Mouse (Mus musculus): ENCODE data around the gene Atp5j. TPM values are rescaled to one million over a fixed set of nuclear protein-coding genes. Genes with fewer than 3 reads are reported as not detected.

Gene Atp5j
- 100 to 1,000 TPM; 264 to 276 TPM for total RNA-seq (2021)

- peak; percentile 81 for DNase-seq
- intact Hi-C loops (cut with DNase I): no loop called here
Measured at GRCm38 (mm10) chr16:84835441-84835822, at the start of gene Atp5j. TSS of gene Atp5j (minus strand) at chr16:84835625.

DNA sequence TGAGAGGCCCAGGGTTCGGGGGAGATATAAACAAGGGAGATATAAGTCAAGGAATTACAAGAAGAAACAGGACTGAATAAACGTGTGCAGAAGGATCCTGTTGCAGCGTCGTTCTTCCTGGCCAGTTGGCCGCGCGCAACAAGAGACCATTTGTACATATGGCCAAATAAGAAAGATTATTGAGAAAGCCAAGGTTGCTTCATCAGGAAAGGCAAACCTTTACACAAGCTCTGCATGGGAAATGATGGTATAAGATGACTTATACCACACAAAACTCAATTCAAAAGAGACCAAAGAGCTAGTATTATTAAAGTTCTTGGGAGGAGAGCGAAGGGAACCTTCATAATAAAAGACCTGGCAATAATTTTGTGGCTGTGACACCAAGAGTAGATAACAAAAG is 49.1 kb upstream of the Atp5j start:
- no peak for DNase-seq
- intact Hi-C loops (cut with DNase I): no loop called here

DNA sequence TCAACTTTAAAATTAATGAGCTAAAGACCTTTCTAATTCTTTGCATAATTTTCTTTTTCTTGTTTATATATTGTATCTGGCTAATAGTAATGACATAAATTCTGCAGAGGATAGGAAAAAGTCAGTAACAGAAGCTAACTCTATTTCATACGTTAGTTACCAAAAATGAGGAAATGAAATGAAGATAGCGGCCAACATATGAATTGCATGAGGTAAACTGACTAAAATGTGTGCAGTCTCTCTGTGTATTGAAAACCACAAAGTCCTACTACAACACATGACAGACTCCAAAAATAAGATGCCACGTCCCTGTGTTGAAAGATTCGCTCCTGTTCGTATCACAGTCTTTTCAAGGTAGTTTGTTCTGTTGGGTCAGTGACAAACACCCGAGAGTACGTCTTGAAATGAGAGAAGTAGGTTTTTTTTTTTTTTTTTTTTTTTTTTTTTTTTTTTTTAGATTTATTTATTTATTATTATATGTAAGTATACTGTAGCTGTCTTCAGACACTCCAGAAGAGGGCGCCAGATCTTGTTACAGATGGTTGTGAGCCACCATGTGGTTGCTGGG is 46.4 kb upstream of the Atp5j start:
- intact Hi-C loops (cut with DNase I): no loop called here
- DNase-seq: no peak

DNA sequence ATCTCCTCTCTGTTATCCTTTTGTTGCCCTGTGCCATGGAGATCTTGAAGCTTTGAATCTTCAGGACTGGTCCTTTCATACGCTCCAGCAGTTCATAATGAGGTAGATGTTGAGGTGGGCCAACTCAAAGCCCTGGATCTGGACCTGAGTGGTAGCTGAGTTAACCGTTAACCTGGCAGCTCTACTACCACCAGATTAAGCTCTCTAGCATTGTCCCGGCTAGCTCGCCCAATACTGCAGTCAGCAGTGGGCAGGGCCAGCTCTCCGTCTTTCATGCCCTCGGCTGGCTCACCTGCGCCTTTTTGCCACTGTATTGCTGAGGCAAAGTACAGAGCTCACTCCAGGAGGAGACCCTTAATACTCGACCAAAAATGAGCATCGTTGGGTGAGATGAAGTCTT is 45.7 kb upstream of the Atp5j start:
- no peak for DNase-seq
- intact Hi-C loops (cut with DNase I): no loop called here

DNA sequence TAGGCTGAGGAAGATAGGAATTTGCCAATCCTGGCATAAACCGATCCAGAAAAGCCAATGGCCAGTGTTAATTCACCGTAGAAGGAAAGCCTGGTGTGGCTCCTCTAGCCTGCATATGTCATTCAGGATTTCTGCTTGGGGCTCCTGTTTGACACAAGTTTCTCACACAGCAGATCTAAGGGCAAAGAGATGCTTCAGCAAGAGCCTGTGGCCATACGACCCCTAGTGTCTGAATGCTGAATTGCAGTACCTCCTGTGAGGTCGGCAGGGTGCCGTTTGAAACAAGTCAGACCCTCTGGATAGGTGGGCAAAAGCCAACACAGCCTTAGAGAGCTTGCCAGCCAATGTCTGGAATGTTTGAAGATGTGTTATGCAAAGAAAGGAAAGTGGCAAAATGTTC is 43.7 kb upstream of the Atp5j start:
- intact Hi-C loops (cut with DNase I): no loop called here
- peak; percentile 81 for DNase-seq

GRCm38 (mm10) chr16:84876082-84876481 is 40.7 kb upstream of the Atp5j start:
- peak; percentile 6 for DNase-seq
- intact Hi-C loops (cut with DNase I): no loop called here

DNA sequence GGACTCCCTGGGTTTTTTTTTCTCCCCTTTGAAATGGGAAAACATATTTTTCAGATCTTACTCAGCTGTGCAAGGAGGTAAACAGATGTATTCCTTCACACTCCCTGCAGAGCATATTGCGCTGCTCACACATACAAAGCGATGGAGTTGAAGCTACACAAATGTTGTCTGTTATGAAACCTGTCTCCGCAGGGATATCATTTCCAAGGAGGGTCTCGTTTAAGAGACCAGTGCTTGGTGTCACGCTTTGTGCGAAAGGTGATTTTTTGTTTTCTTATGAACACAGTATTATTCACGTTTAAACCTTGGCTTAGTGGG is 40.3 kb upstream of the Atp5j start:
- intact Hi-C loops (cut with DNase I): no loop called here
- DNase-seq: no peak

GRCm38 (mm10) chr16:84875012-84875717 is 39.7 kb upstream of the Atp5j start:
- intact Hi-C loops (cut with DNase I): no loop called here
- DNase-seq: no peak

DNA sequence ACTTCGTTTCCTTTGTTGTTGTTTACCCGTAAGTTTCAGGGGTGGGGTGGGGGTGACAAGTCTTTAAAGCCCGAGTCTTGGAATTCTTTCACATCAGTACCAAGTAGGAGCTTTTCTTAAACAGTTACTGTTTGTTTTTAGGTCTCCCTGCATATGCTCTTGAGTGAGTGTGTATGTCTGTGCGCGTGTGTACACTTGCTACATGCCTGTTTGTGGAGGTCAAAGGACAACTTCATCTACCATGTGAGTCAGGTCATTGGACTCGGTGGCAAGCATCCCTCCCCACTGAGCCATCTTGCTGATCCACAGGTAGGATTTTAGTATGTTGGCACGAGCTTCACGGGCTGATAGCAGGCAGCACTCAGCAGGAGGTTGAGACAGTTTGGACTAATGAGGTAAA is 38.4 kb upstream of the Atp5j start:
- no peak for DNase-seq
- intact Hi-C loops (cut with DNase I): no loop called here

- intact Hi-C loops (cut with DNase I): no loop called here
Measured at GRCm38 (mm10) chr16:84864656-84865055, 29.2 kb upstream of the Atp5j start.

GRCm38 (mm10) chr16:84853492-84853891 is 18.1 kb upstream of the Atp5j start:
- intact Hi-C loops (cut with DNase I): no loop called here
- no peak for DNase-seq

More at GRCm38 (mm10) chr16:84864656-84865055, 29.2 kb upstream of the Atp5j start:
- DNase-seq: no peak

DNA sequence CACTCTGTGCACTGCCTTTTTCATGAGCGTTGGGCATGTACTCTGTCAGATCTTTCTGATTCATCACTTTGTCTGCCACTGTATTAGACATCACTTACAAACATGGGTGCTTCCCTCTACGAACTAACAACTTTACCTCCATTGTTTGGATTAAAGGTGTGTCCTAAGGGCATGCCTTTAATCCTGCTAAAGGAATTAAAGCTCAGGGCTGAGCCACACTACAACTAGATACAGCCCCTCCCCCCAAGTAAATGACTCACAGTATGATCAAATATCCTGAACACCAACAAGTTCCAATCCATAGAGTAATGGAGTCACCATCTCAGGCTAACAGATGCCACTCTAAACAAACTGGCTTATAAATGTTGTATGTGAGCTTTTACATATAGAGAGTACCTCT is 3.2 kb upstream of the Atp5j start:
- no peak for DNase-seq
- intact Hi-C loops (cut with DNase I): no loop called here

GRCm38 (mm10) chr16:84835823-84836743 is 658 bp upstream of the Atp5j start:
- intact Hi-C loops (cut with DNase I): no loop called here
- peak; percentile 24 for DNase-seq

- intact Hi-C loops (cut with DNase I): no loop called here
Measured at GRCm38 (mm10) chr16:84834745-84835440, 532 bp downstream of the Atp5j start, which contains the start of gene Gabpa. TSS of gene Gabpa (plus strand) at chr16:84834925.

DNA sequence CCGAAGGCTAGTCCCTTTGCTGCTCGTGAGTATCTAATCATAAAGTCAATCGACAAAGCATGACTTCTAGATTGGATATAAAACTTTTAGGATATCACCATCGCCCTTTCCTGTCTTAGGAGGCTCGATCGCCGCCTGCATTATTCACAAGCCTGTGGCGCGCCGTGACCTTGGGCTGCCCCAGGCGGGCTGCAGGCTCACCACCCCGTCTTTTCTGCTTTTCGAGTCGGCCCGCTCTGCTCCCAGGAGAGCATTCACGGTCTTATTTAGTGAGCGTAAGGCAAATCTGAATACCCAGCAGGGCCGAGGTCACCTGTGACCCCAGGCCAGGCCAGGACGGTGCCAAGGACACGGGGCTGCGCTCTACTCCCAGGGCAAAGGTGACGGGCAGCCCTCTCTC is 1.1 kb downstream of the Atp5j start:
- no peak for DNase-seq
- intact Hi-C loops (cut with DNase I): no loop called here

More at GRCm38 (mm10) chr16:84834745-84835440, 532 bp downstream of the Atp5j start, which contains the start of gene Gabpa:
- DNase-seq: peak; percentile 90

- peak; percentile 56 for DNase-seq
- intact Hi-C loops (cut with DNase I): no loop called here
Measured at GRCm38 (mm10) chr16:84832736-84833135, 2.7 kb downstream of the Atp5j start.

DNA sequence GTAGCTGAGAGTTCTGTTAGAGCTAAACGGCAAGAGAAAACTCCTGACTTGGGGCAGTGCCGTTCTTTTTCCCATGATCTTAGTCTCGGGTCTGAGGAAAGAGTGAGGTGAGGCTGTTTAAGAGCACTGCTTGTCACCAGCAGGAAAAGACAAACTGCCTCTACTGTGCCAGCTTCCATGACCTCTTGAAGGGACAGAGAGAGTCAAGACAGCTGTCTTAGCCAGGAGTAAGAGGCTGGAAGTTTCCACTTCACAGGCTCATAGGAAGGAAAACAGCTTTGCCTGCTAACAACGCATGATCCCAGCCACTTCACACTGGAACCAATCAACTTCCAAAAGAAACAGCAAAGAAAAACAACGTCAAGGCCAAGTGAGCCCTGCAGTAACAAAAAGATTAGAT is 3.7 kb downstream of the Atp5j start:
- intact Hi-C loops (cut with DNase I): no loop called here
- no peak for DNase-seq

- intact Hi-C loops (cut with DNase I): no loop called here
- DNase-seq: no peak
Measured at GRCm38 (mm10) chr16:84825009-84825408, 10.4 kb downstream of the Atp5j start.

GRCm38 (mm10) chr16:84817423-84817822 is 18.0 kb downstream of the Atp5j start:
- intact Hi-C loops (cut with DNase I): loop anchor here (5.0 kb wide), 1 partner anchor 80 kb away; the partner anchor contains the start of gene Mrpl39
- DNase-seq: peak; percentile 32

GRCm38 (mm10) chr16:84814511-84814910 is 20.9 kb downstream of the Atp5j start:
- no peak for DNase-seq
- intact Hi-C loops (cut with DNase I): no loop called here

- DNase-seq: no peak
- intact Hi-C loops (cut with DNase I): no loop called here
Measured at GRCm38 (mm10) chr16:84813852-84814251, 21.6 kb downstream of the Atp5j start.
